Mouse (Mus musculus): ENCODE measurements at regions not wholly inside any gene's neighbourhood (a gene's known extent, or its start where the extent isn't known, plus 50 kb on each side); places are given as distances from the start of the nearest gene placed in this dataset.
A peak's percentile ranks its signal among the peaks of the same experiment; 100 is the strongest.

DNA sequence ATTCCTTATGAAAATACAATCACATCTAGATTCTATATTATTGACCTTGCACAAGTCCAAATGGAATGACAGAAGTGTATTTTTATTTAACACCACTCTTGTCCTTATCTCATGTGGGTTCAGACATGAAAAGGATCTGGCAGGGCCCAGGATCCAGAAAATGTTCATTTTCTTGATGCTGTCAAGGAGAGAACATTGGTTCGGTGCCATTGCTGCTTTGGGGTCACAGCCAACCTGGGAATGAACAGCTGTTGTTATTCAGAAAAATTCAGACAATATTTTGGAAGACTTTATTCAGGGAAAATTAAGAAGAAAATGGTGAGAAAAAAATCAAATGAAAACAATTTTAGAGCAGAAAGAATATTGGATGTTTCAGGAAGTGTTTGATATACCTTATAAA, 590.0 kb downstream of the Iqcm start:
- DNase-seq (ENCODE audit: low spot score in 2 of 2) = peak in 1 of 2 experiments; percentile 12

DNA sequence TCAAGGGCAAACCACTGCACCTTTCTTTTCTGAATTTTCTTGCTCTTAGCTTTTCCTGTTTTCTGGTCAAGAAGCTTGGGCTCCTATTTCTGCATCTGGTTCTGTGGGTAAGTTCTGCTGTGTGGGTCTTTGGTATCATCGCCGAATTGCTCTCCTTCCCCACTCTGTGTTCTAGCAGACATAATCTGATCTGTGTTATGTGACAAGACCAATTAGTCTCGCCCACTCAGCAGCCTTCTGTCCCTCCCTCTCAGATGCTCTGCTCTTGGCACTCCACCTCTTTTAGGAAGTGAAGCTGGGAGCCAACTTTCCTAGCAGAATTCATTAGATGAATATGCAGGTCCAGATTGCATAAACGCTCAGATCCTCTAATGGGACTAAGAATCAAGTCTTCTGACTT, 603.5 kb downstream of the Iqcm start:
- DNase-seq (ENCODE audit: low spot score in 2 of 2) = peak in 1 of 2 experiments; percentile 28

DNA sequence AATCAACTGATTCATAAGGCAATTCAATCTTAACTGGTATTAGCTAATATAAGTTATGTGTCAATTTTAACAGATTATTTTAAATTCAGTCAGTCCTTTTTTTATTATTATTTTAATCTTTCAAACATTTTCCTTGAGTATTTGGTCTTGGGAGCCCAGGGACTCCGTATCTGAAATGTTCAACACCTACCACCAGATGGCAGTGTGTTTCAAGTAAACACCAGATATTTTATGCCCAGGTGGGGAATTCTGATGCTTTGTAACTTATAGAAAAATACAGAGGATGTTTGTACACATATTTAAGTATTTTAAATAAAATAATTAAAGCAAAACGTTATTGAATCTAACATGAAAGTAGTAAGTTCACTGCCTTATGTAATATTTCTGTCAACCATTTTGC, 619.2 kb downstream of the Iqcm start:
- DNase-seq (ENCODE audit: low spot score in 2 of 2) = no peak

DNA sequence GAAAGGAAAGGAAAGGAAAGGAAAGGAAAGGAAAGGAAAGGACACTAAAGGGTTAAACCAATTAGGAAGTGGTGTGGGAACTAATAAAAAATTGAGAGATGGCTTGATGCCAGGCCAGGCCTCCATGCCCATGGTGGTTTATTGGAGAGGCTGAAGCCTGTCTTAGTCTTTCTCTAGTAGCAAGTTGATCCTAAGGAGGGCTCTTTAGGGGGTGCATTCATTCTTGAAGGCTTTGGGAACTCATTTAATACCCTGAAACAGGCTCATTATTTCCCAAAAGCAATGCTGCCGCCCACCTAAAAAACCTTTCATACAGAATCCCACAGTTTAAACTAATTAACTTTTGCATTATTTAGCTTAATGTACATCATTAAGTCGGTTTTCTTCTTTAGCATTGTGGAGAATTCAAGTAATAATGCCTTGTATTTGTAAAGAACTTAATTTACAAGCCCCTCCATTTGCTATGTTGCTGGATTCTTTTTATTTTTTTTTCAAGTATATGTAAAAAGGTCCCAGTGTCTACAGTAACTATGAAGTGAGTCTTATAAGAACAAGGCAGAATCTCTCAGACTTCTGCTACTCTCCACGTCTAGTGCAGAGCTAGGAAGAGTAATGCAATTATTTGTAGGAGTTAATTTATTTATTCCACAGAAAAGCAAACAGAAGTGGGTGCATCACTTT, 624.3 kb downstream of the Iqcm start:
- DNase-seq (ENCODE audit: low spot score in 2 of 2) = no peak

DNA sequence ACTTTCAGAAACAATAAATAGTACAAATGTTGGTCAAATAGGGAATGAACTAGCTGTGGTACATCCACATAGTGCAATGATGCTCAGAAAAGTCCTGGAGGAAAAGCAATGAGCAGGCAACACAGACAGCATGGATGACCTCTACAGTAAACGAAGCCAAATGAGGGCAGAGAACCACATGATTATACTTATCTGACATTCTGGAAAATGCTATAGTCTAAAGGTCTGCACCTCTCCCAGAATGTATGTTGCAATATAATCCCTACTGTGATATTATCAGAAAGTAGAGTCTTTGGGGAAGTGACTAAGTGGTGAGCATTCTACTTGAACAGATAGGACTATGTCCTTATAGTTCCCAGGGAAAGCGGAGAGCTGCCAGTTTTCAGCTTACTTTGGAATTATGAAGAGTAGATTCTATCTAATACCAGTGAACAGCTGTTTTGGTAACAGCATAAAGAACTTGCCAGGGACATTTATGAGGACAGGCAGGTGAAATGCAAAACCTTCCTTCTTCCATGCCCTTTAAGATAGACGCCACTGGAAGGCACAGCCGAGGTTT, 672.2 kb downstream of the Iqcm start:
- DNase-seq (ENCODE audit: low spot score in 2 of 2) = no peak

DNA sequence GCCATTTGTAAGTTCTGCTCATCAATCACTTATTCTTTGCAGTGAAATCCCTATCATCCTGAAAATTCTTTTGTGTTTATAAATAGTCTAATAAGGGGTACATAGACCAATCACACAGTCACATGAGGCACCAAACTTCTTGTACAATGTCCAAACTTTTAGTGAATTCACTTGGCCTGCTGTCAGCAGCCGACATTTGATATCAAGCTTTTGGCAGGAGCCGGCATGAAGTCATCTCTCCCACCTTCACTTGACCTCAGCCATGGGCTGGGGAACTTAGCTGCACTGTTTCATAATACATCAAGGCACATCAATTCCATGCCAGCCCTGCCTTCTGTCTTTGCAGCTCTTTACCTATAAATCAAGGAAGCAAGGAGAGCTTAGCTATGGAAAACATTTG, 679.0 kb downstream of the Iqcm start:
- no peak for DNase-seq (ENCODE audit: low spot score in 2 of 2)

DNA sequence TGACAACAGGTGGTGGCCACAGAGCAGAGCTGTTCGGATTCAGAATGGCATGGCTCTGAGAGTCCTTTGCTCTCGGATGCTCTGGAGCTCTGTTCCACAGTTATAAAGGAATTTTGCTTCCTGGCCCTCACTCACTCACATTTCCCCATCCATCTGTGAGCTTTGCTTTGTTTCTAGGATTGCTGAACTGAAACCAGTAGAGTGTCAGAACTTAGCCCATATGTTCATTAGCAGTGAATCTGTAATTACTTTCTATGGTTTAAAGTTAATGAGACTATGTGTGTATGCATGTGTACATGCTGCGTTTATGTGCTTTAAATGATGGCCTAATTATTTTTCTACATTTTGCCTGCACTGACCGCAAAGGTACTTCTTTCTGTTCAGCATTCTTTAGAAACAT, 688.7 kb downstream of the Iqcm start:
- DNase-seq (ENCODE audit: low spot score in 2 of 2) = no peak

DNA sequence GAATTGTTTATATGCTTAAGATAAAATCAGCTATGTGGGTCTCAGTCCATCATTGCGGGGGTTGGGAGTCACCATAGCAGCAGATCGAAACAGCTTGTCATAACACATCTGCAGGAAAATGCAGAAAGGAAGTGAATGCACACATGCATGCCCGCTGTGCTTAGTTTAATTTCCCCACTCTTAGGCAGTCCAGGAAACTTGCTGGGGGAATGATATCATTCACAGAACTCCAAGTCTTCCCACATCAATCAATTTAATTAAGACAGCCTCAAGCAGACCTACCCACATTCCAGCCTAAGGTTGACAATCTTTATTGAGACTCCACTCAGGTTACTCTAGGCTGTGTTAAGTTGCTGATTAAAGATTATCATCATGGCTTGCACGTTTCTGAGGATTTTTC, 700.2 kb downstream of the Iqcm start:
- no peak for DNase-seq (ENCODE audit: low spot score in 2 of 2)

DNA sequence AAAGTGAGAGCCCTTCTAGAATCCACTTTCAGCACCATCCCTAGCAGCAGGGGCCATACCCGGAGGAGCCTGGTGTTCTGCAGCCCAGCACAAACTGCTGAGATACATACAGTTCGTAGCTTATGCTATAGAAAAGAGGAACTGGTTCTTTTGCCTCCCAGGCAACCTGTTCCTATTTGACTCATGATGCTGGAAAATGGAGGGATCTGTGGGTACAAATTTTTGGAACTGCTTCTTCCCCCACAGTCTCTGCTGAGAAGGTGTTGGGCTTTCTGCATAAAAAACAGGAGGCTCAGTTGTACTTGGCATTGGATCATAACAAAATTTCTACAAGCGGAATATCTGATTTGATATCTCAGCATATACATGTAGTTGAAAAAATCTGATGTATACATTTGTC, 716.7 kb upstream of the Nr3c2 start:
- DNase-seq (ENCODE audit: low spot score in 2 of 2) = no peak

DNA sequence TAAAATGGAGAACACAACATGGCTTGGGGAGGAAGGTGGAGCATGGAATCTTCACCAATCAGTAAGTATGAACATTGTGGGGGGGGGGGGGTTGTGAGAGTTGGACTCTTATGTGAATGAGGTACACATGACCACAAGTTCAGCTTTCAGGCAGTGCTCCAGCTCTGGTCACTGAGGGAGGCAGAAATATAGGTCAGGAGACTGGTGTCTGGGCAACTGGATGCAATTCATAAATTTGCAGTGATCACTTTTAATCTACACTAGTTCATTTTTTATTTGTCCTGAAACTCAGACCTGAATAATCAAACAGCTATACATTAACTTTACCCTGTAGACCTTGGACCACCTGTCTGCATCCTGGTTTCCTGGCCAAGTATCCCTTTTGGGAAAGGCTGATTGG, 715.4 kb upstream of the Nr3c2 start:
- no peak for DNase-seq (ENCODE audit: low spot score in 2 of 2)

DNA sequence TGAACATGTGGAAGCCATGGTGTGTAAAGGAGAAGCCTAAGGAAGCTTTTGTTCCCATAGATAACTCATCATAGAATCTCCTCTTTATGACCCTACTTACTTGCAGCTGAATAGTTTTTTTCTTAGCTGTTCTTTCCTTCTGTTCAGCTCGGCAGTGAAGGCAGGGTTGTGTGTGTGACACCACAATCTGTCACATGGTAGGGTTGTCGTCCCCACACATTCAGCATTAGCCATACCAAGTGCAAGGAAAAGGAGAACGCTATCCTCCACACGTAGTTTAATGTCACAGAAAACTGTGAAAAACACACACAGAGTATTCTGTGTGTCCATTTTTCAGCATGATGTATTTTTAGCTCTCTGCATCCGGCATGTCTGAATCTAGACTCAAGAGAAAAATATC, 711.9 kb upstream of the Nr3c2 start:
- no peak for DNase-seq (ENCODE audit: low spot score in 2 of 2)

DNA sequence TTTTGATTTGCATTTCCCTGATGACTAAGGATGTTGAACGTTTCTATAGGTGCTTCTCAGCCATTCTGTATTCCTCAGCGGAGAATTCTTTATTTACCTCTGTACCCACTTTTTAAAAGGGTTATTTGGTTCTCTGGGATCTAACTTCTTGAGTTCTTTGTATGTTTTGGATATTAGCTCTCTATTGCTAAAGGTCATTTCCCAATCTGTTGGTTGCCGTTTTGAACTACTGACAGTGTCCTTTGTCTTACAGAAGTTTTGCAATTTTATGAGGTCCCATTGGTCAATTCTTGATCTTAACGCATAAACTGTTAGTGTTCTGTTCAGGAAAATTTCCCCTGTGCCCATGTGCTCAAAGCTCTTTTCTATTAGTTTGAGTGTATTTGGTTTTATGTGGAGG, 687.4 kb upstream of the Nr3c2 start:
- DNase-seq (ENCODE audit: low spot score in 2 of 2) = no peak

DNA sequence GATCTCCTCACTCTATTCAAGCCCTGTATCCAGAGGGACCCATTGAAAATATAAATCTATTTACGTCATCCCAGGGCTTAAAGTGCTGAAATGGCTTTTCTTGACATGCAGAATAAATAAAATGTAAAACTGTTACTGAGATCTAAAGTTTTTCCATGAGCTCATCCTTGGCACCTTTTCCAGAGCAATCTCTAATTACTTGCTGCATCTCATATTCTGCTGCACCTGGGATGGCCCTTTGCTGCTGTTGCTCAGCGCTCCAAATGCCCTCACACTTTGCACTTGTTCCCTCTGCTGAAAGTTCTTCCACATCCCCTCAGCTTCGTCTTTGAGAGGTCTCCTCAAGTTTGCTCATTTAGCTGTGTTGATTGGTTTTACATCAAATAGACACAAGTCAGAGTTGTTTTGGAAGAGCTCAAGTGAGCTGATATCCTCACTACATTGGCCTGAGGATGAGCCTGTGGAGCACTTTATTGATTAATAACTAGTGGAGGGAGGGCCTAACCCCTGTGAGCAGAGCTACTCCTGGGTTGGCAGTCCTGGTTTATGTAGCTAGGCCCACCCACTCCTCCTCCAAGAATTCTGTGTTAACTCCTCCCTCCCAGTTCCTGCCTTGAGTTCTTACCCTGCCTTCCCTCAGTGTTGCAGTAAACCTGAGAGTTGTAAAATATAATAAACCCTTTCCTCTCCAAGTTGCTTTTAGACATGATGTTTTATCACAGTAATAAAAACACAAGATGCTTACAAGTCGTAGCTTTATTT, 681.2 kb upstream of the Nr3c2 start:
- DNase-seq (ENCODE audit: low spot score in 2 of 2) = no peak

DNA sequence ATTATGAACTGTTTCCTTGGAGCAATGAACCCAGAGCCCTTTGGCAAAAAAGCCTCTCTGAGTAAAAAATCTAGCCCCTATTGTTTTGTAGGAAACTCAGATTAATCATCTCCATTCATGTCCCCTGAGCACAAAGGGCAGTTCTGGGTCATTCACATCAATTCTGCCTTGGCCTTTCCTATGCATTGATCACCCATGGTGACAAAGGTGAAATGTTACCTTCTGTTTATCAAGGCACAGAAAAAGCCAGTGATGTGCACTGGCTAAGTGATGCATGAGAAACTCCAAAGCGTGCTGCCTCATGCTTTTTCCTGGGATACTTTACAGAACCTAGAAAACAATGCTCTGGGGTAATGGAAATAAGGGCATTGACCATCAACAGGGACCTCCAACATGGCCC, 668.4 kb upstream of the Nr3c2 start:
- DNase-seq (ENCODE audit: low spot score in 2 of 2) = no peak

DNA sequence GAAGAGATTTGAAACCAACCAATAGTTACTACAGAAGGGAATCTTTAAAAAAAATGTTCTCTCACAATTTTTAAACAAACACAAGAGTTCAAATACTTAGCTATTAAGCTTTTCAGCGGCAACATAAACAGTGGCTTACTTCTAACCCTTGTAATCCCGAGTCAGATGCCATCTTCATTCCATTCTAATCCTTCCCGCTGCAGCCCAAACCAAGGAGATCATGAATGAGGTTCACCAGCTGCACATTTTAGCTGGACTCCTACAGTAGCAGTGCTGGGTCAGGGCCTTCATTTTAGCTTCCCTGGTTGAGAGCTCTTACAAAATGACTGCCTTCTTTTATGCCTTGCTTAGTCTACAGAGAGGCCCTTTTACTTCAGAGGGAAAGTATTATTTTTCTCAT, 650.0 kb upstream of the Nr3c2 start:
- DNase-seq (ENCODE audit: low spot score in 2 of 2) = no peak

DNA sequence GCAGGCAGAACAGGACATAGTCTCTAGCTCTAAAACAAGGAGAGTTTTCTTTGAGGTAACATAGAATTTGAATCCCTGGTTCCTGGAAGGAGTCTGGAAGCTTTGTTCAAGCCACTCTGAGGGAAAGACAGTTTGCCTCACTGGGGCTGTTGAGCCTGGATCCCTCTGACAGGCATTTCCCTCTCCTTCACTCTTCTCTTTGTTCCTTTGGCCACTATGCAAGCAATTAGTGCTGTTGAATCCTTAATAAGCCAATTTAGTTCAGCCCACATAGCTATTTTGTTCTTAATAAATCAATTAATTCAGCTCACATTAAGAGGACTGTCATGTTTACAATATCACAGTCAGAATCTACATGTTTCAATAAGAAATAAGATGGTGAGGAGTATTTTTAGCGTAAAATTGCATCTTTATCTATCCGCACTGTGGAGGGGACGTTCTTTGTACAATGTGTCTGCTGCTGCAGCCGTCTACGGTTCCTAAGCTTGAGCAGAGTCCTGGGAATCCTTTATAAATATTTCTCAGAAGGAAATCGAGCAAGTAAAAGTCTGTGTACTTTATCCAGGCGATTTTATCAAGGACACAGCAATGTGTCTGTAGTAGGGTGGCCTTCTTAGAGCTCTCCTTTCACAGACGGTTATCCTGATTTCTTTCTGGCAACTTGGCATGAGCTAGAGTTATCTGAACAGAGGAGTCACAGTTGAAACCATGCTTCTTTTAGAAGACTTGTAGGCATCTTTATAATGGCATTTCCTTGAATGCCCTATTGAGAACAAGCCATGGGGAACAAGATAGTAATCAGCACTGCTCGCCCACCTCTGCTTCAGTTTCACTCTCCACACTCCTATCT, 646.9 kb upstream of the Nr3c2 start:
- DNase-seq (ENCODE audit: low spot score in 2 of 2) = no peak
